Mouse (Mus musculus): ENCODE results near the gene Plvap.
A peak's percentile ranks its signal among the peaks of the same experiment; 100 is the strongest.
"Not testable (repeated sequence)": the region's sequence is repeated elsewhere in the genome, so short reads cannot be mapped to it uniquely, and the experiment has no call there.

DNA sequence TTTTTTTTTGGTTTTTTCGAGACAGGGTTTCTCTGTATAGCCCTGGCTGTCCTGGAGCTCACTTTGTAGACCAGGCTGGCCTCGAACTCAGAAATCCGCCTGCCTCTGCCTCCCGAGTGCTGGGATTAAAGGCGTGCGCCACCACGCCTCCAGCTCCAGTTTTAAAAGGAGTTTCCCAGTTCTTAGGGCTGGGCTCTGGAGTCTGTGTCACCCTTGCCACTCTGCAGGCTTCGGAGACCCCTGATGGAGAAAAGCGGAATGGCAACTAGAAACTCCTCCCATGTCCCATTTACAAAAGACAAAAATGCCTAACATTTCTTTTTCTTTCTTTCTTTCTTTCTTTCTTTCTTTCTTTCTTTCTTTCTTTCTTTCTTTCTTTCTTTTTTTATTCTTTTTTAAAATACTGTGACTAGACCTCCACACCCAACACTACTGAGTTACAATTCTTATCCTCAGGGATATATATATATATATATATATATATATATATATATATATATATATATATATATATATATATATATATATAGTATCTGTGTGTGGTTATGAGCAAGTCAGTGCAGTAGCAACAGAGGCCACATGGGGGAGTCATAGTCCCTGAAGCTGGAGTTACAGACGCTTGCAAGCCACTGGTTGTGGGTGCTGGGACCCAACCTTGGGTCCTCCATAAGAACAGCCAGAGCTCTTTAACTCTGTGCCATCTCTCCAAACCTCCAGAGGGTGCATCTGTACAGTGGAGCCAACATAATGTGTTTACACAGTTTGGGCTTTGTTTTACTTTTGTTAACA, 7.7 kb upstream of the Plvap start:
- peak; percentile 70 for TF ChIP-seq CTCF (IDR thresholded peaks at IDR 0.05; ENCODE audit: low read depth)
- TF ChIP-seq EP300 (IDR thresholded peaks at IDR 0.05; ENCODE audit: low read depth), result not testable (repeated sequence)
